Mouse (Mus musculus) liver, postnatal 0 days (tissue): ENCODE results near the gene Ttc23l.

Experiments used
- CTCF ChIP-seq: sonication (generic); IDR thresholded peaks from 2 replicates; pipeline ENCODE4 v1.5.1; 2016; ENCODE audit warnings: antibody characterized with exemption, low read depth
- EP300 ChIP-seq: IDR thresholded peaks from 2 replicates; pipeline ENCODE4 v1.6.1; 2016; ENCODE audit warnings: antibody characterized with exemption, low read depth, mild to moderate bottlenecking

DNA sequence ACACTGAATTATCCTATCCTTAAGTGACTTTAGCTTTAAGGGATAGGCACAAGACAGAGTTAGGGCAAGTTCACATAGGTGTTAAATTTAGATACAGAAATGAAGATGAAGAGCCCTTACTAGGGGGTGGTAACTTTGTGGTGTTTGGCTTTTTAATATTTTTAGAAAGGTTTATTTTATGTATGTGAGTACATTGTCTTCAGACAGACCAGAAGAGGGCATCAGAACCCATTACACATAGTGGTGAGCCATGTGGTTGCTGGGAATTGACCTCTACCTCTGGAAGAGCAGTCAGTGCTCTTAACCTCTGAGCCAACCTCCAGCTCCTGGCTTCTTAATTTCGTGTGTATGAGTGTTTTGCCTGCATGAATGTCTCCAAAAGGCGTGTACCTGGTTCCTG lies 71.2 kb downstream of the Ttc23l start:
- TF ChIP-seq EP300 = no peak
- peak; percentile 43 for TF ChIP-seq CTCF
